Mouse (Mus musculus): ENCODE results near the gene Grip2. TPM values are rescaled to one million over a fixed set of nuclear protein-coding genes. Genes with fewer than 3 reads are reported as not detected.

Grip2 gene
- polyA plus RNA-seq, 1 experiment from 2014 or later = 7.4 TPM

GRCm38 (mm10) chr6:91728939-91729619, 98.0 kb downstream of the Grip2 start:
- Histone ChIP-seq H3K36me3 (peaks cover 78% of the 10 kb centered on the region), H3K27ac (replicated peaks) (peak overlapping the region; percentile 56)
- WGBS = 42% methylated on average over 6 of the region's 6 CpGs

GRCm38 (mm10) chr6:91727361-91727760, 99.7 kb downstream of the Grip2 start:
- H3K27me3 ChIP-seq (replicated peaks) = no peaks in the 10 kb centered on the region
- no peak overlapping the region for H3K4me3 ChIP-seq
- H3K4me2 ChIP-seq = no peak overlapping the region
- H3K36me3 ChIP-seq = peaks cover 77% of the 10 kb centered on the region
- 50% methylated on average over 1 of the region's 1 CpGs for WGBS
- no peak overlapping the region for H3K9ac ChIP-seq
- H3K27ac ChIP-seq (replicated peaks) = no peak overlapping the region
- no peak for ATAC-seq (ENCODE audit: extremely low read depth, insufficient number of reproducible peaks, low FRiP score, low TSS enrichment)
- no peaks in the 10 kb centered on the region for H3K9me3 ChIP-seq
- peaks cover 36% of the 10 kb centered on the region for H3K4me1 ChIP-seq

More at GRCm38 (mm10) chr6:91728939-91729619, 98.0 kb downstream of the Grip2 start:
- no peak for ATAC-seq (ENCODE audit: extremely low read depth, insufficient number of reproducible peaks, low FRiP score, low TSS enrichment)
- H3K27me3 ChIP-seq (replicated peaks) = 0 out of 2 replicates have a peak, but pooled peaks cover 3% of the 10 kb centered on the region
- no peak overlapping the region for H3K4me3 ChIP-seq
- no peak overlapping the region for H3K4me2 ChIP-seq
- no peaks in the 10 kb centered on the region for H3K9me3 ChIP-seq
- peaks cover 36% of the 10 kb centered on the region for H3K4me1 ChIP-seq
- 0 out of 2 replicates have a peak overlapping the region, but pooled peaks have one; percentile 42 for H3K9ac ChIP-seq

- Histone ChIP-seq H3K9ac (no peak overlapping the region), H3K27ac (replicated peaks) (no peak overlapping the region), H3K27me3 (replicated peaks) (no peaks in the 10 kb centered on the region), H3K9me3 (no peaks in the 10 kb centered on the region), H3K4me3 (no peak overlapping the region), H3K4me2 (no peak overlapping the region), H3K36me3 (peaks cover 44% of the 10 kb centered on the region), H3K4me1 (peaks cover 40% of the 10 kb centered on the region)
- ATAC-seq (ENCODE audit: extremely low read depth, insufficient number of reproducible peaks, low FRiP score, low TSS enrichment) = no peak
- WGBS = 52% methylated on average over 12 of the region's 12 CpGs
Observed at GRCm38 (mm10) chr6:91721215-91721701, 105.8 kb downstream of the Grip2 start.

- Histone ChIP-seq H3K9me3 (no peaks in the 10 kb centered on the region), H3K4me2 (0 out of 2 replicates have a peak overlapping the region, but pooled peaks have one; percentile 3), H3K36me3 (peaks cover 43% of the 10 kb centered on the region), H3K27me3 (replicated peaks) (no peaks in the 10 kb centered on the region), H3K9ac (no peak overlapping the region), H3K27ac (replicated peaks) (peak overlapping the region; percentile 33), H3K4me1 (peaks cover 40% of the 10 kb centered on the region), H3K4me3 (no peak overlapping the region)
- ATAC-seq (ENCODE audit: extremely low read depth, insufficient number of reproducible peaks, low FRiP score, low TSS enrichment) = no peak
- 62% methylated on average over 4 of the region's 4 CpGs for WGBS
Observed at GRCm38 (mm10) chr6:91720588-91721214, 106.3 kb downstream of the Grip2 start.

GRCm38 (mm10) chr6:91719865-91720533, 107.1 kb downstream of the Grip2 start:
- H3K9ac ChIP-seq = peak overlapping the region; percentile 2; the same call in 1 of the 2 replicates
- no peak for ATAC-seq (ENCODE audit: extremely low read depth, insufficient number of reproducible peaks, low FRiP score, low TSS enrichment)

GRCm38 (mm10) chr6:91719042-91719747, 107.9 kb downstream of the Grip2 start:
- ATAC-seq (ENCODE audit: extremely low read depth, insufficient number of reproducible peaks, low FRiP score, low TSS enrichment) = no peak
- Histone ChIP-seq H3K4me2 (no peak overlapping the region), H3K27ac (replicated peaks) (peak overlapping the region; percentile 33)

More at GRCm38 (mm10) chr6:91719865-91720533, 107.1 kb downstream of the Grip2 start:
- 17% methylated on average over 9 of the region's 9 CpGs for WGBS
- Histone ChIP-seq H3K27me3 (replicated peaks) (no peaks in the 10 kb centered on the region), H3K36me3 (peaks cover 38% of the 10 kb centered on the region), H3K27ac (replicated peaks) (peak overlapping the region; percentile 33), H3K4me1 (peaks cover 40% of the 10 kb centered on the region), H3K4me3 (no peak overlapping the region), H3K4me2 (0 out of 2 replicates have a peak overlapping the region, but pooled peaks have one; percentile 3), H3K9me3 (no peaks in the 10 kb centered on the region)

GRCm38 (mm10) chr6:91718603-91719002, 108.4 kb downstream of the Grip2 start:
- H3K4me2 ChIP-seq = no peak overlapping the region
- H3K9me3 ChIP-seq = no peaks in the 10 kb centered on the region
- peak overlapping the region; percentile 33; the same call in 1 of the 2 replicates for H3K27ac ChIP-seq (replicated peaks)
- H3K4me3 ChIP-seq = no peak overlapping the region
- H3K4me1 ChIP-seq = peaks cover 43% of the 10 kb centered on the region
- no peaks in the 10 kb centered on the region for H3K27me3 ChIP-seq (replicated peaks)
- 72% methylated on average over 3 of the region's 3 CpGs for WGBS
- ATAC-seq (ENCODE audit: extremely low read depth, insufficient number of reproducible peaks, low FRiP score, low TSS enrichment) = no peak
- H3K36me3 ChIP-seq = peaks cover 32% of the 10 kb centered on the region
- H3K9ac ChIP-seq = peak overlapping the region; percentile 44

More at GRCm38 (mm10) chr6:91719042-91719747, 107.9 kb downstream of the Grip2 start:
- peaks cover 40% of the 10 kb centered on the region for H3K4me1 ChIP-seq
- WGBS = 61% methylated on average over 6 of the region's 6 CpGs
- no peaks in the 10 kb centered on the region for H3K9me3 ChIP-seq
- H3K36me3 ChIP-seq = peaks cover 38% of the 10 kb centered on the region
- no peaks in the 10 kb centered on the region for H3K27me3 ChIP-seq (replicated peaks)
- no peak overlapping the region for H3K4me3 ChIP-seq
- peak overlapping the region; percentile 44 for H3K9ac ChIP-seq

- H3K27me3 ChIP-seq (replicated peaks) = no peaks in the 10 kb centered on the region
- no peak overlapping the region for H3K27ac ChIP-seq (replicated peaks)
- peaks cover 27% of the 10 kb centered on the region for H3K36me3 ChIP-seq
- H3K4me3 ChIP-seq = no peak overlapping the region
- H3K4me1 ChIP-seq = peaks cover 49% of the 10 kb centered on the region
- H3K4me2 ChIP-seq = no peak overlapping the region
- no peak overlapping the region for H3K9ac ChIP-seq
- WGBS = 87% methylated on average over 2 of the region's 2 CpGs
- H3K9me3 ChIP-seq = no peaks in the 10 kb centered on the region
- no peak for ATAC-seq (ENCODE audit: extremely low read depth, insufficient number of reproducible peaks, low FRiP score, low TSS enrichment)
Observed at GRCm38 (mm10) chr6:91718067-91718466, 109.0 kb downstream of the Grip2 start.

GRCm38 (mm10) chr6:91715988-91716810, 110.9 kb downstream of the Grip2 start:
- Histone ChIP-seq H3K4me2 (no peak overlapping the region), H3K27me3 (replicated peaks) (no peaks in the 10 kb centered on the region), H3K27ac (replicated peaks) (no peak overlapping the region), H3K9ac (no peak overlapping the region), H3K4me1 (peaks cover 58% of the 10 kb centered on the region), H3K9me3 (no peaks in the 10 kb centered on the region), H3K4me3 (no peak overlapping the region), H3K36me3 (peaks cover 24% of the 10 kb centered on the region)
- WGBS = 73% methylated on average over 6 of the region's 6 CpGs
- ATAC-seq (ENCODE audit: extremely low read depth, insufficient number of reproducible peaks, low FRiP score, low TSS enrichment) = no peak

- no peak overlapping the region for H3K4me2 ChIP-seq
Observed at GRCm38 (mm10) chr6:91715023-91715422, 112.0 kb downstream of the Grip2 start.

More at GRCm38 (mm10) chr6:91715023-91715422, 112.0 kb downstream of the Grip2 start:
- H3K9ac ChIP-seq = no peak overlapping the region
- peaks cover 47% of the 10 kb centered on the region for H3K4me1 ChIP-seq
- no peak for ATAC-seq (ENCODE audit: extremely low read depth, insufficient number of reproducible peaks, low FRiP score, low TSS enrichment)
- 81% methylated on average over 8 of the region's 8 CpGs for WGBS
- H3K4me3 ChIP-seq = no peak overlapping the region
- H3K27ac ChIP-seq (replicated peaks) = no peak overlapping the region
- H3K36me3 ChIP-seq = peaks cover 28% of the 10 kb centered on the region
- no peaks in the 10 kb centered on the region for H3K27me3 ChIP-seq (replicated peaks)
- no peaks in the 10 kb centered on the region for H3K9me3 ChIP-seq

Data from heart, embryonic 13.5 days (tissue).